Mouse (Mus musculus): ENCODE measurements at regions not wholly inside any gene's neighbourhood (a gene's known extent, or its start where the extent isn't known, plus 50 kb on each side); places are given as distances from the start of the nearest gene placed in this dataset.

DNA sequence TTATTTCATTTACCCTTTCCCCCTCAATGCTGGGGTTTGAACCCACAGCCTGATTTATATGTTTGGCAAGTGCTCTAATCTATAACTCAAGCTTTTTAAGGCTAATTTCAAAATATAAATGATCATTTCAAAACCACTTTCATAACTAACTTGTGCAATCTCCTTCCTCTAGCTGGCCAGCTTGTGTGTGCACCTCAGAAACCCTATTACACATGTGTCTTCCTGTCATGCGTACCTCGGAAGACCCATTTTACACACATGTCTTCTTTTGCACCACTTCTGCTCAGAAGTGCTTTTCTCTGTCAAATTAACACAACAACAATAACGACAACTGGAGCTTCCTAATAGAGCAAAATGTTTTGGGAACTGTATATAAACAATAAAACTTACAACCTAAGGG, 59.7 kb upstream of the Hsd17b12 start:
- Histone ChIP-seq H3ac (ENCODE audit: control insufficient read depth, insufficient read length) (no peak overlapping the region), H3K27me3 (ENCODE audit: control insufficient read depth, insufficient read depth, insufficient read length) (no peaks in the 10 kb centered on the region), H3K4me3 (no peak overlapping the region), H3K79me2 (ENCODE audit: control insufficient read depth, insufficient read depth) (no peaks in the 10 kb centered on the region), H3K4me2 (ENCODE audit: low read depth) (no peak overlapping the region), H3K36me3 (ENCODE audit: control insufficient read depth, insufficient read depth) (no peaks in the 10 kb centered on the region)
- TF ChIP-seq USF1 (IDR thresholded peaks at IDR 0.05; ENCODE audit: low read depth): no peak
- TF ChIP-seq TCF3 (IDR thresholded peaks at IDR 0.05; ENCODE audit: insufficient read length, low read depth): no peak
- no peak for TF ChIP-seq POLR2A (IDR thresholded peaks at IDR 0.05; ENCODE audit: insufficient read length, low read depth)
- TF ChIP-seq TCF12 (IDR thresholded peaks at IDR 0.05; ENCODE audit: insufficient read depth, poor library complexity, severe bottlenecking): no peak
- TF ChIP-seq POLR2AphosphoS2 (IDR thresholded peaks at IDR 0.05; ENCODE audit: insufficient read length, low read depth): no peak
- TF ChIP-seq E2F4 (IDR thresholded peaks at IDR 0.05; ENCODE audit: insufficient read depth): no peak
- no peak for TF ChIP-seq MAX (IDR thresholded peaks at IDR 0.05; ENCODE audit: low read depth)
- no peak for TF ChIP-seq MYOG (IDR thresholded peaks at IDR 0.05; ENCODE audit: control insufficient read depth in 1 of 3, insufficient read depth in 1 of 3, insufficient read length in 2 of 3, low read depth in 2 of 3)
- TF ChIP-seq SRF (IDR thresholded peaks at IDR 0.05; ENCODE audit: control insufficient read depth, insufficient read length, low read depth): no peak
- TF ChIP-seq REST (IDR thresholded peaks at IDR 0.05; ENCODE audit: insufficient read depth, insufficient read length): no peak
- TF ChIP-seq CEBPB (IDR thresholded peaks at IDR 0.05; ENCODE audit: insufficient read depth, poor library complexity, severe bottlenecking): no peak

GRCm38 (mm10) chr2:94215455-94215854, 57.7 kb upstream of the Hsd17b12 start:
- Histone ChIP-seq H3K27me3 (ENCODE audit: control insufficient read depth, insufficient read depth, insufficient read length) (no peaks in the 10 kb centered on the region), H3ac (ENCODE audit: control insufficient read depth, insufficient read length) (no peak overlapping the region), H3K36me3 (ENCODE audit: control insufficient read depth, insufficient read depth) (no peaks in the 10 kb centered on the region), H3K4me3 (no peak overlapping the region), H3K79me2 (ENCODE audit: control insufficient read depth, insufficient read depth) (no peaks in the 10 kb centered on the region), H3K4me2 (ENCODE audit: low read depth) (no peak overlapping the region)
- TF ChIP-seq MYOD1 (IDR thresholded peaks at IDR 0.05; ENCODE audit: control insufficient read depth in 1 of 3, insufficient read length in 2 of 3, low read depth in 2 of 3): no peak
- no peak for TF ChIP-seq POLR2A (IDR thresholded peaks at IDR 0.05; ENCODE audit: insufficient read length, low read depth)
- TF ChIP-seq REST (IDR thresholded peaks at IDR 0.05; ENCODE audit: insufficient read depth, insufficient read length): no peak
- no peak for TF ChIP-seq E2F4 (IDR thresholded peaks at IDR 0.05; ENCODE audit: insufficient read depth)
- TF ChIP-seq TCF12 (IDR thresholded peaks at IDR 0.05; ENCODE audit: insufficient read depth, poor library complexity, severe bottlenecking): no peak
- no peak for TF ChIP-seq POLR2AphosphoS2 (IDR thresholded peaks at IDR 0.05; ENCODE audit: insufficient read length, low read depth)
- no peak for TF ChIP-seq MYOG (IDR thresholded peaks at IDR 0.05; ENCODE audit: control insufficient read depth in 1 of 3, insufficient read depth in 1 of 3, insufficient read length in 2 of 3, low read depth in 2 of 3)
- TF ChIP-seq USF1 (IDR thresholded peaks at IDR 0.05; ENCODE audit: low read depth): no peak
- TF ChIP-seq SRF (IDR thresholded peaks at IDR 0.05; ENCODE audit: control insufficient read depth, insufficient read length, low read depth): no peak
- TF ChIP-seq MAX (IDR thresholded peaks at IDR 0.05; ENCODE audit: low read depth): no peak
- TF ChIP-seq TCF3 (IDR thresholded peaks at IDR 0.05; ENCODE audit: insufficient read length, low read depth): no peak
- no peak for TF ChIP-seq CEBPB (IDR thresholded peaks at IDR 0.05; ENCODE audit: insufficient read depth, poor library complexity, severe bottlenecking)
